18 mouse cellular contexts compared by ENCODE assay signal in genomic region chr9:41558456-41558855, GRCm38 (mm10).
"Had no signal": no experiment of that assay in that cellular context is flagged by ENCODE, and none has a peak within 500 bp of the region (broad histone marks: within the 10 kb centered on the region; RNA-seq: fewer than 3 reads in every experiment).

No protein-coding gene starts in this region.

- H3K4me3 ChIP-seq: midbrain, embryonic 10.5 days; midbrain, embryonic 13.5 days; midbrain, embryonic 15.5 days; myocyte; neural tube, embryonic 13.5 days; neural tube, embryonic 15.5 days had no signal

- H3K27me3 ChIP-seq: midbrain, embryonic 13.5 days; midbrain, embryonic 15.5 days; neural tube, embryonic 13.5 days; neural tube, embryonic 15.5 days had no signal

- H3K36me3 ChIP-seq: midbrain, embryonic 15.5 days had no signal

- H3K9ac ChIP-seq: lung, embryonic 14.5 days; midbrain, embryonic 13.5 days; midbrain, embryonic 15.5 days; neural tube, embryonic 13.5 days; neural tube, embryonic 15.5 days had no signal

- H3K4me1 ChIP-seq: midbrain, embryonic 10.5 days; midbrain, embryonic 13.5 days; midbrain, embryonic 15.5 days; neural tube, embryonic 15.5 days had no signal

- H3K9me3 ChIP-seq: midbrain, embryonic 10.5 days; midbrain, embryonic 13.5 days; midbrain, embryonic 15.5 days; neural tube, embryonic 13.5 days; neural tube, embryonic 15.5 days had no signal

- DNase-seq: lung, adult 18-20 months; lung, embryonic 14.5 days; lung, postnatal 10 days; lung, postnatal 4 days; retina, postnatal 1 day; right cerebral cortex, adult 18-20 months; right cerebral cortex, postnatal 25 days; right cerebral cortex, postnatal 4 days; spleen, adult 18-20 months; thymus, adult 18-20 months; thymus, postnatal 14 days; thymus, postnatal 36 days had no signal

- ATAC-seq: midbrain, embryonic 13.5 days; midbrain, embryonic 15.5 days had no signal

- H3K4me2 ChIP-seq: lung, embryonic 14.5 days; midbrain, embryonic 13.5 days; midbrain, embryonic 15.5 days; neural tube, embryonic 13.5 days; neural tube, embryonic 15.5 days had no signal

- H3K27ac ChIP-seq: midbrain, embryonic 10.5 days; midbrain, embryonic 13.5 days; midbrain, embryonic 15.5 days; neural tube, embryonic 13.5 days; neural tube, embryonic 15.5 days had no signal
